Mouse (Mus musculus): ENCODE data around the gene Mylip. TPM values are rescaled to one million over a fixed set of nuclear protein-coding genes. Genes with fewer than 3 reads are reported as not detected.
A peak's percentile ranks its signal among the peaks of the same experiment; 100 is the strongest.

Mylip gene
- 5.1 and 7.5 TPM in 2 replicates for polyA plus RNA-seq (2015; fragmentation: Nextera tagmentation; extraction: Ambion mirVana)

DNA sequence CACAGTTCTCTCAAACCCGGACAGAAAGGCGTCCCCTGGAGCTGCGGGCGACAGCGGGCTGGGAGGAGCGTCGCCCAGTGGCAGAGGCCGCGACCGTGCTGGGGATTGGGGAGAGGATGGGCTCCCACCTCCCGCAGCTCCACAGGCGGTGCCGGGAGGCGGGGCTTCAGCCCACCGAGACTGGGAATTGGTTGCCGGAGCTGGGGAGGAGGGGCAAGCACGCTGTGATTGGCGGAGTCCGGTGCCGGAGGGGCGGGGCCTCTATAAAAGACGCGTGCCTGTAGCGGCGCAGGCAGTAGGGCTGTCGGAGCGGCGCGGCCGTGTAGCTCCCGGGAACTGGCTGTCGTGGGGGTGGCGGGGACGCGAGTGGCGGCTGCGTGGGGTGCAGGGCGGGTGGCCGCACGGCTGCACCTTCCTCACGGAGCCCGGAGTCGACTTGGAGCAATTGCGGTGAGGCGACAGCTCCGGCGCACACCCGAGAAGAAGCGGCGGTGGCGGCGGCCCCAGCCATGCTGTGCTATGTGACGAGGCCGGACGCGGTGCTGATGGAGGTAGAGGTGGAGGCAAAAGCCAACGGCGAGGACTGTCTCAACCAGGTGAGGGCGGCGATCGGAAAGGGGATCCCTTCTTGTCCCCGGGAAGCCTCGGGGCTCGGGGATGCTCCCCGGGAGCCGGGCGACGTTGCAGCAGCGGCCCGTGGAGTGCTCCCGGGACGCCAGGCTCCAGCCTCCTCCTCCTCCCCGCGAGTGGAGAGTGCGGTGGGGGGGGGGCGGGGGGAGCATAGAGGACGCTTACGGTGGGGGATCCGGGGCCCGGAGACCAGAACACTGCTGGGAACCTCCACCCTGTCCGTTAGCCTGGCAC lies at the start of gene Mylip:
TSS of gene Mylip (plus strand) at position 295 of the 864 bp plus-strand sequence.
- Histone ChIP-seq H3K9me3 (ENCODE audit: control insufficient read depth, low read length) (no peaks in the 10 kb centered on the region), H3K4me2 (replicated peaks; ENCODE audit: low read depth) (peak within 1 kb of the TSS; percentile 92), H3K4me1 (replicated peaks; ENCODE audit: control insufficient read depth, insufficient read depth) (no peaks in the 10 kb centered on the region), H3K27ac (replicated peaks) (peak within 1 kb of the TSS; percentile 77), H3K9ac (ENCODE audit: low read length) (peak within 1 kb of the TSS; percentile 79), H3K27me3 (ENCODE audit: control insufficient read depth, insufficient read depth, low read length) (no peaks in the 10 kb centered on the region), H3K4me3 (ENCODE audit: low read depth, low read length) (peak within 1 kb of the TSS; percentile 83), H3K36me3 (ENCODE audit: control insufficient read depth, insufficient read depth, low read length) (no peaks in the 10 kb centered on the region)
- no peak for TF ChIP-seq EP300 (optimal IDR thresholded peaks at IDR 0.05)
- peak; percentile 69 for TF ChIP-seq CTCF (IDR thresholded peaks at IDR 0.05; ENCODE audit: low read depth)
- peak; percentile 97 for DNase-seq (ENCODE audit: low spot score)
- ATAC-seq (ENCODE audit: low FRiP score, low TSS enrichment) = peak; percentile 96
- WGBS = under 1% methylated on average over 72 of the region's 81 CpGs

DNA sequence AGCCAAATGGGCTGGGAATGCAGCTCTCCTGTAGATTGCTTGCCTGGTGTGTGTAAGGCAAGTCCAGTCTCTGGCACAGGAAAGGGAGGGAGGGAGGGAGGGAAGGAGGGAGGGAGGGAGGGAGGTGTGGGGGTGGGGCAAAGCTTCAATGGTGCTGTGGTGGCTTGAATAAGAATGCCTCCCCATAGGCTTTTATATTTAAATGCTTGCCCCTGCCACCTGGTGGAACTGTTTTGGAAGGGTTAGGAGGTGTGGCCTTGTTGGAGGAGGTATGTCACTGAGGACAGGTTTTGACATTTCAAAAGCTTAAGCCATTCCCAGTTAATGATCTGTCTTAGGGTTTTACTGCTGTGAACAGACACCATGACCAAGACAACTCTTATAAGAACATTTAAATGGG lies 47.6 kb upstream of the Mylip start:
- Histone ChIP-seq H3K36me3 (ENCODE audit: control insufficient read depth, insufficient read depth, low read length) (no peaks in the 10 kb centered on the region), H3K9me3 (ENCODE audit: control insufficient read depth, low read length) (no peaks in the 10 kb centered on the region), H3K4me3 (ENCODE audit: low read depth, low read length) (no peak overlapping the region), H3K4me1 (replicated peaks; ENCODE audit: control insufficient read depth, insufficient read depth) (no peaks in the 10 kb centered on the region), H3K27me3 (ENCODE audit: control insufficient read depth, insufficient read depth, low read length) (no peaks in the 10 kb centered on the region), H3K27ac (replicated peaks) (no peak overlapping the region), H3K9ac (ENCODE audit: low read length) (no peak overlapping the region), H3K4me2 (replicated peaks; ENCODE audit: low read depth) (no peak overlapping the region)
- TF ChIP-seq EP300 (optimal IDR thresholded peaks at IDR 0.05) (no peak), CTCF (IDR thresholded peaks at IDR 0.05; ENCODE audit: low read depth) (no peak)
- no peak for ATAC-seq (ENCODE audit: low FRiP score, low TSS enrichment)
- DNase-seq (ENCODE audit: low spot score) = no peak

DNA sequence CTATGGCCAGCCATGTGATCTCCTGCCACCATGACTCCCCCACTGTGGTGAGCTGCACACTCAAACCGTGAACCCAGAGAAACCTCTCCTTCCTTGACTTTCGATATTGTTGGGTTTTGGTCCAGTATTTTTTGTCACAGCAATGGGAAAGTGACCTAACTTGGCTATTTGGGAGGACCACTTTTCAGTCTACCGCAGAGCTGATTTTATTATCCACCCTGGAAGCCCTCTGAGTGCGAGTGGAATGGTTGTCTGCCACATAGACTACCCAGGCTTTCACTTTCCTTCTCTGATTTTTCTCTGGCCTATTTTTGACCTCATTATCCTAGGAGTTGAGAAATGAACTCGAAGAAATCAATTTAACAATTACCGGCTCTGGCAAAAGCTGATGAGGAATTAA lies 46.0 kb upstream of the Mylip start:
- H3K4me3 ChIP-seq (ENCODE audit: low read depth, low read length) = no peak overlapping the region
- H3K4me2 ChIP-seq (replicated peaks; ENCODE audit: low read depth) = no peak overlapping the region
- DNase-seq (ENCODE audit: low spot score) = no peak
- 92% methylated on average over 6 of the region's 6 CpGs for WGBS
- H3K9ac ChIP-seq (ENCODE audit: low read length) = no peak overlapping the region
- TF ChIP-seq CTCF (IDR thresholded peaks at IDR 0.05; ENCODE audit: low read depth) = no peak
- no peak for TF ChIP-seq EP300 (optimal IDR thresholded peaks at IDR 0.05)
- no peak overlapping the region for H3K27ac ChIP-seq (replicated peaks)
- no peaks in the 10 kb centered on the region for H3K4me1 ChIP-seq (replicated peaks; ENCODE audit: control insufficient read depth, insufficient read depth)
- no peaks in the 10 kb centered on the region for H3K9me3 ChIP-seq (ENCODE audit: control insufficient read depth, low read length)
- no peaks in the 10 kb centered on the region for H3K27me3 ChIP-seq (ENCODE audit: control insufficient read depth, insufficient read depth, low read length)
- no peak for ATAC-seq (ENCODE audit: low FRiP score, low TSS enrichment)
- no peaks in the 10 kb centered on the region for H3K36me3 ChIP-seq (ENCODE audit: control insufficient read depth, insufficient read depth, low read length)

DNA sequence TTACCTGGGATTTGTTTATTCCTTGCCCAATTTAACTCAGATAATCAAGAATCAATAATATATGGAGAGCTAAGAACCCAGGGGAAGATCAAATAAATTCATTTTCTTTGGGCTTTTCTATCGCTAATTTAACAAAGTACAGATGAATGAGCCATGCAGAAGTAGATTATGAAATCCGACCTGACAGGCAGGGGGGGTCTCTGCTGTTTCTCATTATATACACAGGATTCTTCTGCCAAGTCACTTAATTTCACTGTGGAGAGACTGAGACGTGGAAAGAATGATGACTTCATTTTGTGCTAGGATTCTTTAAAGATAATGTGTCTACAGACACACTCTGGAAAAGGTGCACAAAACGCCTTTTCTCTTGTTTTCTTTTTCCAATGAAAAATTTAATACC lies 45.6 kb upstream of the Mylip start:
- no peak for ATAC-seq (ENCODE audit: low FRiP score, low TSS enrichment)
- Histone ChIP-seq H3K4me3 (ENCODE audit: low read depth, low read length) (no peak overlapping the region), H3K9ac (ENCODE audit: low read length) (no peak overlapping the region)

DNA sequence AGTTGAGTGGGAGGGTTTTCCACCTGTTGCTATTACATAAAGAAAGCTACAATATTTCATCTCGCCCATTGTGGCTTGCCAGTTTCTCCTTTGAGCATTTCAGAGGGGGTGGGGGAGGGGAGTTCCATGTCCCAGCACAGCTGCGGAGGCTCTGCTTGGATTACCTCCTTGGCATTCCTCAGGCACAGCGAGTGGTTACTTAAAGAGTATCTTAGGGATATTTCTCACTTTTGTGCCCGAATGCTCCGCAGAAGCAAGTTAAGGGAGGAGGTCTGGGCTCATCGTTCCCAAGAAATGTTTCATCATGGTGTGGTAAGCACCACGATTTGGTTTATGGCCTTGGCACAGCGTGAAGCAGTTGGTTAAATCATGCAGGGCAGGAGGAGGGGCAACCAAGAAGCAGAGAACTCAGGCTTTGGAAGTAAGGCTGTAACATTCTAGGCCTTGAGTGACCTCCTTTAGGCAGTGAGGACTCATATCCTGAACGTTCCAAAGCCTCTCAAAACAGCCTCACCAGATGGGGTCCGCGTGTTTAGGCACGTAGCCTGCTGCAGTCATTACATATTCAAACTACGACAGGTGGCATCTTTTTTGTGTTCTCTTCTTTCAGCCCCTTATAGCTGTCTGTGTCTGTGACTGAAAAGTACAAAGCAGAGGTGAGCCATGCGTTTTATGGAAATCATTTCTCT lies 43.9 kb upstream of the Mylip start:
- no peaks in the 10 kb centered on the region for H3K9me3 ChIP-seq (ENCODE audit: control insufficient read depth, low read length)
- H3K36me3 ChIP-seq (ENCODE audit: control insufficient read depth, insufficient read depth, low read length) = no peaks in the 10 kb centered on the region
- ATAC-seq (ENCODE audit: low FRiP score, low TSS enrichment) = no peak
- no peak for TF ChIP-seq CTCF (IDR thresholded peaks at IDR 0.05; ENCODE audit: low read depth)
- no peak for TF ChIP-seq EP300 (optimal IDR thresholded peaks at IDR 0.05)
- H3K27me3 ChIP-seq (ENCODE audit: control insufficient read depth, insufficient read depth, low read length) = no peaks in the 10 kb centered on the region
- H3K4me3 ChIP-seq (ENCODE audit: low read depth, low read length) = no peak overlapping the region
- DNase-seq (ENCODE audit: low spot score) = no peak
- 18% methylated on average over 14 of the region's 14 CpGs for WGBS
- H3K9ac ChIP-seq (ENCODE audit: low read length) = no peak overlapping the region
- no peak overlapping the region; the same call in 1 of the 2 replicates for H3K27ac ChIP-seq (replicated peaks)
- no peaks in the 10 kb centered on the region for H3K4me1 ChIP-seq (replicated peaks; ENCODE audit: control insufficient read depth, insufficient read depth)
- peak overlapping the region; percentile 1; the same call in 1 of the 2 replicates for H3K4me2 ChIP-seq (replicated peaks; ENCODE audit: low read depth)

More for the DNA sequence above, 45.6 kb upstream of the Mylip start:
- H3K9me3 ChIP-seq (ENCODE audit: control insufficient read depth, low read length) = no peaks in the 10 kb centered on the region
- H3K4me1 ChIP-seq (replicated peaks; ENCODE audit: control insufficient read depth, insufficient read depth) = no peaks in the 10 kb centered on the region
- no peak overlapping the region for H3K4me2 ChIP-seq (replicated peaks; ENCODE audit: low read depth)
- WGBS = 60% methylated on average over 4 of the region's 4 CpGs
- H3K27me3 ChIP-seq (ENCODE audit: control insufficient read depth, insufficient read depth, low read length) = no peaks in the 10 kb centered on the region
- DNase-seq (ENCODE audit: low spot score) = no peak
- TF ChIP-seq CTCF (IDR thresholded peaks at IDR 0.05; ENCODE audit: low read depth) = no peak
- TF ChIP-seq EP300 (optimal IDR thresholded peaks at IDR 0.05) = no peak
- H3K36me3 ChIP-seq (ENCODE audit: control insufficient read depth, insufficient read depth, low read length) = no peaks in the 10 kb centered on the region
- no peak overlapping the region for H3K27ac ChIP-seq (replicated peaks)

DNA sequence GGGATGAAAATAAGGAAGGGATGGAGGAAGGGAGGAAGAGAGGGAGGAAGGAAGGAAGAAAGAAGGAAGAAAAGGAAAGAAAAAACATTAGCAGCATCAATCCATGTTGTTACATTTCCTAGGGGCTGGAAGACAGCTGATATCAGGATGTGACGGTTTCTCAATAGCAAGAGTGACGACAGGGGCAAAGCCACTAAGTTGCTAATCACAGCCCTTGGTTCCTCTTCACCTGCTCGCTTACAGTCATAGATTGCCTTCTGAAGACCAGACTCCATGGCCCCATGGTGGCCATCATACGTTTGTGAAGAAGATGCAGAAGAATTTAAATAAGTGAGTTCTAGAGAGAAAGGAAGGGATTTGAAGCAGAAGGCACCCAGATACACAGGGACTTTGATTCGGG lies 38.1 kb upstream of the Mylip start:
- H3K36me3 ChIP-seq (ENCODE audit: control insufficient read depth, insufficient read depth, low read length) = no peaks in the 10 kb centered on the region
- H3K27ac ChIP-seq (replicated peaks) = no peak overlapping the region
- ATAC-seq (ENCODE audit: low FRiP score, low TSS enrichment) (no peak), DNase-seq (ENCODE audit: low spot score) (no peak)
- H3K4me2 ChIP-seq (replicated peaks; ENCODE audit: low read depth) = no peak overlapping the region
- no peaks in the 10 kb centered on the region for H3K4me1 ChIP-seq (replicated peaks; ENCODE audit: control insufficient read depth, insufficient read depth)
- WGBS = 87% methylated on average over 5 of the region's 5 CpGs
- TF ChIP-seq CTCF (IDR thresholded peaks at IDR 0.05; ENCODE audit: low read depth) (no peak), EP300 (optimal IDR thresholded peaks at IDR 0.05) (no peak)
- H3K4me3 ChIP-seq (ENCODE audit: low read depth, low read length) = no peak overlapping the region
- H3K27me3 ChIP-seq (ENCODE audit: control insufficient read depth, insufficient read depth, low read length) = no peaks in the 10 kb centered on the region
- no peaks in the 10 kb centered on the region for H3K9me3 ChIP-seq (ENCODE audit: control insufficient read depth, low read length)
- H3K9ac ChIP-seq (ENCODE audit: low read length) = no peak overlapping the region

Measured in stomach, postnatal 0 days (tissue).